Mouse (Mus musculus): Measurements from ENCODE around the gene Arl8a. TPM values are rescaled to one million over a fixed set of nuclear protein-coding genes. Genes with fewer than 3 reads are reported as not detected.

The Arl8a gene
- polyA plus RNA-seq, 1 experiment = 44.9 TPM

- H3K4me3 ChIP-seq (replicated peaks; ENCODE audit: control insufficient read depth, low read depth, low read length) = no peak overlapping the region
- no peaks in the 10 kb centered on the region for H3K4me1 ChIP-seq (ENCODE audit: control insufficient read depth, insufficient read depth, low read length)
- WGBS = 81% methylated on average over 10 of the region's 10 CpGs
- no peak overlapping the region for H3K27ac ChIP-seq (ENCODE audit: control insufficient read depth, insufficient read depth, low read depth, low read length, poor library complexity)
- TF ChIP-seq POLR2A (IDR thresholded peaks at IDR 0.05; ENCODE audit: borderline replicate concordance, control insufficient read depth, low read depth, low read length) (no peak), CTCF (IDR thresholded peaks at IDR 0.05; ENCODE audit: control insufficient read depth, insufficient read depth, low read length) (no peak)
Observed at GRCm38 (mm10) chr1:135168453-135169200, 22.0 kb downstream of the Arl8a start.

DNA sequence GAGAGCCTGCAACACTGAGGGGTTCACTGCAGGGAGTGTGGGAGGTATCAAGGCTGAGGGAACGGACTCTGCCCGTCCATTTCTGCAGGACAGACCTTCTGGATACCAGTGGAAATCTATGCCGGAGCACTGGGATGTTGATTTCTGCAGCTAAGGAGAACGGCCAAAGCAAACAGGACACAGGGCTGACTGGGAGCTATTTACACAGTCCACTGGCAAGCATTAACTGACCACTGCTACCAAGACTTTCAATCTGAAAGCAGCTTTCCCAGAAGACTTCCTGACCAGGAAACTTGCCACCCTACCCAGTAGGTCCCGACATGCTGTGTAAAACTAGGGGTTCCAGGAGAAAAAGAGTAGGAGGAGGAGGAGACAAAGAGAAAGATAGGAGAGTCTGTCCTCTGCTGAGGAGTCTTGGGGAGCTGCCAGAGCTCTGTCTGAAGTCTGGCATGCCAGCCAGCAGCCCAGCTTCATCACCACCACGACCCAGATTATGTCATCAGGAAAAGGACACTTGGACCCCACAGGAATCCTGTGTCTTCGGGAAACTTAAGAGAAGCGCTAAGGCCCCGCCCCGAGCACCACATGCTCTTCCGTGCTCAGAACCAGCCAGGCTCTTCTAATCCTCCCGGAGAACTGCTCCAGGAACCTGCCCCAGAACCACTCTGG is 23.1 kb downstream of the Arl8a start:
- no peaks in the 10 kb centered on the region for H3K4me1 ChIP-seq (ENCODE audit: control insufficient read depth, insufficient read depth, low read length)
- H3K4me3 ChIP-seq (replicated peaks; ENCODE audit: control insufficient read depth, low read depth, low read length) = no peak overlapping the region
- no peak overlapping the region for H3K27ac ChIP-seq (ENCODE audit: control insufficient read depth, insufficient read depth, low read depth, low read length, poor library complexity)
- no peak for TF ChIP-seq CTCF (IDR thresholded peaks at IDR 0.05; ENCODE audit: control insufficient read depth, insufficient read depth, low read length)
- TF ChIP-seq POLR2A (IDR thresholded peaks at IDR 0.05; ENCODE audit: borderline replicate concordance, control insufficient read depth, low read depth, low read length) = no peak
- 56% methylated on average over 12 of the region's 12 CpGs for WGBS

GRCm38 (mm10) chr1:135170299-135170698 is 23.7 kb downstream of the Arl8a start:
- Histone ChIP-seq H3K4me1 (ENCODE audit: control insufficient read depth, insufficient read depth, low read length) (no peaks in the 10 kb centered on the region), H3K27ac (ENCODE audit: control insufficient read depth, insufficient read depth, low read depth, low read length, poor library complexity) (no peak overlapping the region), H3K4me3 (replicated peaks; ENCODE audit: control insufficient read depth, low read depth, low read length) (no peak overlapping the region)
- TF ChIP-seq POLR2A (IDR thresholded peaks at IDR 0.05; ENCODE audit: borderline replicate concordance, control insufficient read depth, low read depth, low read length) (no peak), CTCF (IDR thresholded peaks at IDR 0.05; ENCODE audit: control insufficient read depth, insufficient read depth, low read length) (no peak)
- 57% methylated on average over 10 of the region's 10 CpGs for WGBS

DNA sequence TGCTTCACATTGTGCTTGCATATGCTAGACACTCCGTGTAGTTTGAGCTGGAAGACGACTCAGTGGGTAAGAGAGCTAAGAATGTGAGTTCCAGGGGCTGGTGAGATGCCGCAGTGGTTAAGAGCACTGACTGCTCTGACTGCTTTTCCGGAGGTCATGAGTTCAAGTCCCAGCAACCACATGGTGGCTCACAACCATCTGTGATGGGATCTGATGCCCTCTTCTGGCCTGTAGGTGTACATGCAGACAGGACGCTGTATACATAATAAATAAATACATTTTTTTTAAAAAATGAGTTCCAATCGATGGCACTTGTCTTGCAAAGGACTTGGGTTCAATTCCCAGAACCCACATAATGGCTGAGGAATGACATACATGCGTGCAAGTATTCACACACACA is 24.6 kb downstream of the Arl8a start:
- Histone ChIP-seq H3K27ac (ENCODE audit: control insufficient read depth, insufficient read depth, low read depth, low read length, poor library complexity) (no peak overlapping the region), H3K4me1 (ENCODE audit: control insufficient read depth, insufficient read depth, low read length) (no peaks in the 10 kb centered on the region), H3K4me3 (replicated peaks; ENCODE audit: control insufficient read depth, low read depth, low read length) (no peak overlapping the region)
- 72% methylated on average over 7 of the region's 7 CpGs for WGBS
- no peak for TF ChIP-seq CTCF (IDR thresholded peaks at IDR 0.05; ENCODE audit: control insufficient read depth, insufficient read depth, low read length)
- TF ChIP-seq POLR2A (IDR thresholded peaks at IDR 0.05; ENCODE audit: borderline replicate concordance, control insufficient read depth, low read depth, low read length) = no peak

DNA sequence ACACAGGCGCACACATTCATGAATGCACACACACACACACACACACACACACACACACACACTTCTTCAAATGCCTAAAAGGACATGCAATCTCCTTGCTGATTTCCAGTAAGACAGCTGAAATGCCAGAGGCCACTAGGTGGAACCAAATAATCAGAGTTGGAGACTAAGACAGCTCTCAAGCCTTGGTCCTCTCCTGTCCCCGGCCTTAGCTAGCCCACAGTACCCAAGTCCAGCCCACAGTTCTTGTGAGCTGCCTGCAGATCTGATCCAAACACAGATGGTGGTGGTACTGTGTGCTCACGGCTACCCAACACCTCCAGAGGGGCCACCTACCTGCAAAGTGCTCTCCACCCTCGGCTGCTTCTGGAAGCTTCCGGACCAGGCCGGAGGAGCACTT is 25.4 kb downstream of the Arl8a start:
- Histone ChIP-seq H3K4me1 (ENCODE audit: control insufficient read depth, insufficient read depth, low read length) (no peaks in the 10 kb centered on the region), H3K27ac (ENCODE audit: control insufficient read depth, insufficient read depth, low read depth, low read length, poor library complexity) (no peak overlapping the region), H3K4me3 (replicated peaks; ENCODE audit: control insufficient read depth, low read depth, low read length) (no peak overlapping the region)
- TF ChIP-seq POLR2A (IDR thresholded peaks at IDR 0.05; ENCODE audit: borderline replicate concordance, control insufficient read depth, low read depth, low read length) (no peak), CTCF (IDR thresholded peaks at IDR 0.05; ENCODE audit: control insufficient read depth, insufficient read depth, low read length) (no peak)
- 59% methylated on average over 6 of the region's 6 CpGs for WGBS

- 87% methylated on average over 6 of the region's 6 CpGs for WGBS
- Histone ChIP-seq H3K4me1 (ENCODE audit: control insufficient read depth, insufficient read depth, low read length) (no peaks in the 10 kb centered on the region), H3K4me3 (replicated peaks; ENCODE audit: control insufficient read depth, low read depth, low read length) (no peak overlapping the region), H3K27ac (ENCODE audit: control insufficient read depth, insufficient read depth, low read depth, low read length, poor library complexity) (no peak overlapping the region)
- no peak for TF ChIP-seq CTCF (IDR thresholded peaks at IDR 0.05; ENCODE audit: control insufficient read depth, insufficient read depth, low read length)
Observed at GRCm38 (mm10) chr1:135173311-135173710, 26.7 kb downstream of the Arl8a start.

GRCm38 (mm10) chr1:135175176-135175575 is 28.6 kb downstream of the Arl8a start:
- no peaks in the 10 kb centered on the region for H3K4me1 ChIP-seq (ENCODE audit: control insufficient read depth, insufficient read depth, low read length)
- 68% methylated on average over 3 of the region's 3 CpGs for WGBS
- no peak overlapping the region for H3K27ac ChIP-seq (ENCODE audit: control insufficient read depth, insufficient read depth, low read depth, low read length, poor library complexity)
- no peak for TF ChIP-seq CTCF (IDR thresholded peaks at IDR 0.05; ENCODE audit: control insufficient read depth, insufficient read depth, low read length)
- TF ChIP-seq POLR2A (IDR thresholded peaks at IDR 0.05; ENCODE audit: borderline replicate concordance, control insufficient read depth, low read depth, low read length) = no peak
- H3K4me3 ChIP-seq (replicated peaks; ENCODE audit: control insufficient read depth, low read depth, low read length) = no peak overlapping the region

GRCm38 (mm10) chr1:135177724-135178123 is 31.1 kb downstream of the Arl8a start:
- 90% methylated on average over 3 of the region's 3 CpGs for WGBS
- Histone ChIP-seq H3K4me1 (ENCODE audit: control insufficient read depth, insufficient read depth, low read length) (no peaks in the 10 kb centered on the region), H3K4me3 (replicated peaks; ENCODE audit: control insufficient read depth, low read depth, low read length) (no peak overlapping the region), H3K27ac (ENCODE audit: control insufficient read depth, insufficient read depth, low read depth, low read length, poor library complexity) (no peak overlapping the region)
- TF ChIP-seq POLR2A (IDR thresholded peaks at IDR 0.05; ENCODE audit: borderline replicate concordance, control insufficient read depth, low read depth, low read length) = no peak
- no peak for TF ChIP-seq CTCF (IDR thresholded peaks at IDR 0.05; ENCODE audit: control insufficient read depth, insufficient read depth, low read length)

Data from bone marrow, adult 2 months (tissue).